ENCODE assay signal across 11 mouse cellular contexts in genomic region chr2:54265453-54265823, GRCm38 (mm10).
"Had no signal": no experiment of that assay in that cellular context is flagged by ENCODE, and none has a peak within 500 bp of the region (broad histone marks: within the 10 kb centered on the region; RNA-seq: fewer than 3 reads in every experiment).

No protein-coding gene starts in this region.

- H3K9ac ChIP-seq: kidney, embryonic 15.5 days; limb, embryonic 13.5 days; liver, embryonic 14.5 days; neural tube, embryonic 15.5 days had no signal

- H3K9me3 ChIP-seq: kidney, embryonic 15.5 days; neural tube, embryonic 15.5 days had no signal

- H3K4me2 ChIP-seq: kidney, embryonic 15.5 days; limb, embryonic 13.5 days; neural tube, embryonic 15.5 days had no signal

- H3K4me1 ChIP-seq: kidney, embryonic 15.5 days; limb, embryonic 13.5 days; neural tube, embryonic 15.5 days had no signal

- H3K4me3 ChIP-seq: kidney, embryonic 15.5 days; limb, embryonic 13.5 days; neural tube, embryonic 15.5 days had no signal

- H3K27ac ChIP-seq: kidney, embryonic 15.5 days; limb, embryonic 13.5 days; liver, embryonic 14.5 days; neural tube, embryonic 15.5 days had no signal

- H3K27me3 ChIP-seq: kidney, embryonic 15.5 days; limb, embryonic 13.5 days; neural tube, embryonic 15.5 days had no signal

- DNase-seq: kidney, adult 2 months; kidney, postnatal 14 days; lung, adult 18-20 months; right cerebral cortex, postnatal 4 days; spleen, adult 18-20 months; thymus, adult 18-20 months; thymus, postnatal 14 days had no signal

- H3K36me3 ChIP-seq: kidney, embryonic 15.5 days; limb, embryonic 13.5 days; neural tube, embryonic 15.5 days had no signal
